19 mouse cellular contexts compared by ENCODE assay signal in genomic region chr6:142527931-142528562, GRCm38 (mm10). TPM values are rescaled to one million over a fixed set of nuclear protein-coding genes. Genes with fewer than 3 reads are reported as not detected.
A peak's percentile ranks its signal among the peaks of the same experiment; 100 is the strongest.
DNase-seq lines count a peak whose midpoint lies in the region; ATAC-seq and TF ChIP-seq lines count a peak whose summit lies in the region.
"Had no signal": no experiment of that assay in that cellular context is flagged by ENCODE, and none has a peak within 500 bp of the region (broad histone marks: within the 10 kb centered on the region; RNA-seq: fewer than 3 reads in every experiment).

No protein-coding gene starts in this region.

- H3K9me3 ChIP-seq in heart, embryonic 10.5 days: no peaks in the 10 kb centered on the region
- H3K9me3 ChIP-seq in liver, embryonic 16.5 days (replicated peaks; ENCODE audit: control insufficient read depth, low read length): no peaks in the 10 kb centered on the region
- no peaks in the 10 kb centered on the region for H3K9me3 ChIP-seq in liver, embryonic 11.5 days (ENCODE audit: control insufficient read depth, low read length)
- H3K9me3 ChIP-seq: forebrain, embryonic 12.5 days had no signal

- 71% methylated on average over 1 of the region's 1 CpGs for WGBS in heart, embryonic 10.5 days
- 39% methylated on average over 1 of the region's 1 CpGs for WGBS in liver, embryonic 16.5 days (ENCODE audit: insufficient replicate concordance)
- 65% methylated on average over 1 of the region's 1 CpGs for WGBS in liver, embryonic 11.5 days
- 16% methylated on average over 1 of the region's 1 CpGs for WGBS in cerebellum, adult 2 months

- H3K36me3 ChIP-seq in heart, embryonic 10.5 days: no peaks in the 10 kb centered on the region
- no peaks in the 10 kb centered on the region for H3K36me3 ChIP-seq in liver, embryonic 16.5 days (ENCODE audit: control insufficient read depth, insufficient read depth)
- no peaks in the 10 kb centered on the region for H3K36me3 ChIP-seq in liver, embryonic 11.5 days (ENCODE audit: control insufficient read depth, insufficient read depth, low read length)
- H3K36me3 ChIP-seq: forebrain, embryonic 12.5 days had no signal

- no peak for TF ChIP-seq POLR2A in cerebellum, adult 2 months (IDR thresholded peaks at IDR 0.05; ENCODE audit: borderline replicate concordance, insufficient read depth, low read length)

- no peak overlapping the region for H3K9ac ChIP-seq in liver, embryonic 16.5 days (ENCODE audit: low read depth, low read length)
- H3K9ac ChIP-seq in liver, embryonic 11.5 days (ENCODE audit: low read depth, low read length): no peak overlapping the region
- H3K9ac ChIP-seq: forebrain, embryonic 12.5 days had no signal

- ATAC-seq in liver, embryonic 16.5 days (ENCODE audit: low read depth): peak; percentile 52
- no peak for ATAC-seq in liver, embryonic 11.5 days (replicated peaks; ENCODE audit: low FRiP score)
- ATAC-seq: hindbrain, postnatal 0 days; lung, postnatal 0 days had no signal

- DNase-seq in heart, adult 11 months: peak; percentile 91
- no peak for DNase-seq in heart, embryonic 10.5 days (ENCODE audit: low spot score)
- no peak for DNase-seq in liver, embryonic 11.5 days (ENCODE audit: low spot score)
- DNase-seq in kidney, adult 8-10 months: peak; percentile 62 to 80
- peak; percentile 32 to 57 for DNase-seq in kidney, postnatal 25 days
- DNase-seq in cerebellum, adult 2 months: no peak
- no peak for DNase-seq in cerebellum, adult 8-10 months
- DNase-seq: cerebellum, adult 18-20 months; heart, adult 18-20 months; midbrain, embryonic 14.5 days; thymus, postnatal 36 days had no signal

- TF ChIP-seq CTCF in cerebellum, adult 2 months (IDR thresholded peaks at IDR 0.05; ENCODE audit: borderline replicate concordance, insufficient read depth, low read depth, low read length): no peak

- peaks cover 7% of the 10 kb centered on the region; the same call in 1 of the 2 replicates for H3K4me1 ChIP-seq in heart, embryonic 10.5 days
- no peaks in the 10 kb centered on the region; the same call in none of the 2 replicates for H3K4me1 ChIP-seq in liver, embryonic 16.5 days (ENCODE audit: control insufficient read depth, low read depth, low read length)
- H3K4me1 ChIP-seq in liver, embryonic 11.5 days (replicated peaks; ENCODE audit: control insufficient read depth, insufficient read depth, low read length): peaks cover 4% of the 10 kb centered on the region; the same call in 1 of the 2 replicates
- no peaks in the 10 kb centered on the region for H3K4me1 ChIP-seq in cerebellum, adult 2 months (ENCODE audit: control insufficient read depth, insufficient read depth, low read length)
- H3K4me1 ChIP-seq: forebrain, embryonic 12.5 days had no signal

- H3K4me3 ChIP-seq in heart, embryonic 10.5 days: no peak overlapping the region
- H3K4me3 ChIP-seq in liver, embryonic 16.5 days (ENCODE audit: low read depth, low read length): no peak overlapping the region
- no peak overlapping the region for H3K4me3 ChIP-seq in liver, embryonic 11.5 days (ENCODE audit: low read depth, low read length)
- H3K4me3 ChIP-seq in cerebellum, adult 2 months (replicated peaks; ENCODE audit: insufficient read depth, low read depth, low read length): no peak overlapping the region
- H3K4me3 ChIP-seq: forebrain, embryonic 12.5 days had no signal

- no peaks in the 10 kb centered on the region for H3K27me3 ChIP-seq in heart, embryonic 10.5 days (ENCODE audit: insufficient read depth, poor library complexity, severe bottlenecking)
- H3K27me3 ChIP-seq in liver, embryonic 16.5 days (ENCODE audit: control insufficient read depth, insufficient read depth, low read depth, low read length): no peaks in the 10 kb centered on the region
- no peaks in the 10 kb centered on the region for H3K27me3 ChIP-seq in liver, embryonic 11.5 days (replicated peaks; ENCODE audit: control insufficient read depth, insufficient read depth, low read length)
- no peaks in the 10 kb centered on the region for H3K27me3 ChIP-seq in cerebellum, adult 2 months (ENCODE audit: control insufficient read depth, insufficient read depth, low read length)
- H3K27me3 ChIP-seq: CH12.LX; forebrain, embryonic 12.5 days had no signal

- H3K4me2 ChIP-seq in liver, embryonic 16.5 days (ENCODE audit: low read depth, low read length): no peak overlapping the region
- no peak overlapping the region for H3K4me2 ChIP-seq in liver, embryonic 11.5 days
- H3K4me2 ChIP-seq: forebrain, embryonic 12.5 days had no signal

- no peak overlapping the region for H3K27ac ChIP-seq in heart, embryonic 10.5 days
- H3K27ac ChIP-seq in liver, embryonic 16.5 days (ENCODE audit: low read length): peak overlapping the region; percentile 37; the same call in 1 of the 2 replicates
- no peak overlapping the region for H3K27ac ChIP-seq in liver, embryonic 11.5 days (ENCODE audit: low read depth, low read length)
- H3K27ac ChIP-seq in cerebellum, adult 2 months (ENCODE audit: insufficient read depth, low read length): no peak overlapping the region
- H3K27ac ChIP-seq: forebrain, embryonic 12.5 days; hindbrain, postnatal 0 days had no signal

RNA-seq across cellular contexts. Expression of gene Ldhb, which starts 20.3 kb away (rescaled TPM):
- 470 and 619 TPM in 2 replicates for polyA plus RNA-seq in heart, embryonic 10.5 days (2016; fragmentation: Nextera tagmentation; extraction: Ambion mirVana)
- 15.5 and 17.6 TPM in 2 replicates for polyA plus RNA-seq in liver, embryonic 16.5 days (2015; fragmentation: Nextera tagmentation; extraction: Ambion mirVana)
- polyA plus RNA-seq in liver, embryonic 11.5 days (2014; fragmentation: Nextera tagmentation; extraction: Ambion mirVana): 130 and 135 TPM in 2 replicates
- 1,547 and 1,570 TPM in 2 replicates for polyA plus RNA-seq in cerebellum, adult 2 months (2012; rRNA removed)

RNA-seq across cellular contexts. Expression of gene Kcnj8, which starts 43.4 kb away (rescaled TPM):
- polyA plus RNA-seq in heart, embryonic 10.5 days (2016; fragmentation: Nextera tagmentation; extraction: Ambion mirVana): 0.70 and 1.4 TPM in 2 replicates
- polyA plus RNA-seq in liver, embryonic 16.5 days (2015; fragmentation: Nextera tagmentation; extraction: Ambion mirVana): 2.0 and 2.1 TPM in 2 replicates
- polyA plus RNA-seq in liver, embryonic 11.5 days (2014; fragmentation: Nextera tagmentation; extraction: Ambion mirVana): 2.7 and 3.9 TPM in 2 replicates
- 5.8 and 6.1 TPM in 2 replicates for polyA plus RNA-seq in cerebellum, adult 2 months (2012; rRNA removed)

RNA-seq across cellular contexts. Expression of gene Gys2, which starts 55.1 kb away (rescaled TPM):
- polyA plus RNA-seq in heart, embryonic 10.5 days (2016; fragmentation: Nextera tagmentation; extraction: Ambion mirVana): 0.05 and 1.4 TPM in 2 replicates
- polyA plus RNA-seq in liver, embryonic 16.5 days (2015; fragmentation: Nextera tagmentation; extraction: Ambion mirVana): 81.0 and 83.9 TPM in 2 replicates
- 21.3 and 23.8 TPM in 2 replicates for polyA plus RNA-seq in liver, embryonic 11.5 days (2014; fragmentation: Nextera tagmentation; extraction: Ambion mirVana)
- 0.05 and 0.08 TPM in 2 replicates for polyA plus RNA-seq in cerebellum, adult 2 months (2012; rRNA removed)
- polyA plus RNA-seq: embryonic facial prominence, embryonic 11.5 days; forebrain, embryonic 12.5 days; hindbrain, postnatal 0 days; limb, embryonic 14.5 days; lung, postnatal 0 days; midbrain, embryonic 14.5 days; neural tube, embryonic 14.5 days had no signal

Comparison
In these comparisons a context has a peak if more than half of its experiments do, and no peak if none do; other contexts are left out.
1. DNase-seq: peak in heart, adult 11 months (single experiment), kidney, adult 8-10 months (2 of 2) and kidney, postnatal 25 days (2 of 2); none in heart, embryonic 10.5 days (single experiment), liver, embryonic 11.5 days (single experiment), cerebellum, adult 2 months (0 of 2) and cerebellum, adult 8-10 months (single experiment).